Mouse (Mus musculus) kidney, postnatal 36 days (tissue): ENCODE measurements around the gene Fbxo9.
"Not testable (repeated sequence)": the region's sequence is repeated elsewhere in the genome, so short reads cannot be mapped to it uniquely, and the experiment has no call there.

Experiments
- DNase-seq, 2 experiments: peaks; one replicate each; pipeline ENCODE4 v3.0.0; 2021 to 2022; ENCODE audit warnings: mixed read lengths in 2 of 2

The Fbxo9 gene

DNA sequence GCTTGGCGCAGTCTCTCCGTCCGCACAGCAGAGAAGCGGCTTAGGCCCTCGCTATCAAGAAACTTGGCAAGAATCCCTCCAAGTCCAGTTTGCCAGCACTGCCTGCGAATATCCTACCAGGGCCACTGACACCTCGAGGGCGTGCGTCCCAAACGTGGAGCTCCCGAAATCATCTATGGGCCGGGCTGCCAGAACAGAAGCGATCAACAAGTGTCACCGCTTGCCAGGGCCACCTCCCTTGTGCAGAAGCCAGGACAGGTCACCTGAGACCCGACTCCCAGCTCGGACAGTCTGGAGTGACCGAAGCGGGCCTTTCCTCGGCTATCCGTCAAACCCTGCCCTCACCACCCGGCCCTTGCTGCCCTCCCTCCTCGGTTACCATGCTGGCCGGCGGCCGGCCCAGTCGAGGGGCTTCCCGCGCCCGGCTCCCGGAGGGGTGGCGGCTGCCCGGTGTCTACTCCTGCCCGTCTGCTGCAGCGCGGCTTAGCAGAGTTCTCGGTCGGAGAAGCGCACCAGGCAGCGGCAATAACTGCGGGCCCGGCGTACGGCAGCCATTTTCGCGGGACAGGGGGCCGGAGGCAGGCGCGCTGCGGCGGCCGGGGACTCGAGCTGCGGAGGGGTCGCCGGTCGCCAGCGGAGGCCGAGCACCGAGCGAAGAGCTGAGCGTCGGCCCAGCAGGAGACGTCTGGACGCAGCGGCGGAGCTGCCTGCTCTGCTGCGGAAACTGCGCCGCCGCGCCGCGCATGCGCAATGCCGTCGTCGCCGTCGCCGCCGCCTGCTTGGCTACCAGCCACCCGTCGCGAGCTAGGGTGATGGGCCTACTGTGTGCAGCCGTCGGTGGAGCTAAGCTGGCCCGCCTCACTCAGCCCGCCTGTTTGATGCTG, 711 bp downstream of the Fbxo9 start:
- peak; percentile 71 to 89 for DNase-seq

DNA sequence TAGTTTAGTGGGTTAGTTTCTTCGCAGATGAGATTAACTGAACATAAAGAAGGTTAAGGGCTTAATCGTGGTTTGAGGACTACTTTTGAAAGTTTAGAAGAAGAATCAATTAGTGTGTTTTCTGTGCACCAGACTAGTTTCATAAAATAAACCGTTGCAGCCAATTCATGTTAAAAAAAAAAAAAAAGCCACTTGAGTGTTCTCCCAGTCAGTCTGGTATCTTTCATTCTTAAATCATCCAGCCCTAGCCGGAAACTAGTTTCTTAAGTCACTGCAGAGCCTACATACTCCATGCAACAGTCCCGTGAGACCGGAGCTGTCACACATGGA, 1.3 kb downstream of the Fbxo9 start:
- no peak for DNase-seq

DNA sequence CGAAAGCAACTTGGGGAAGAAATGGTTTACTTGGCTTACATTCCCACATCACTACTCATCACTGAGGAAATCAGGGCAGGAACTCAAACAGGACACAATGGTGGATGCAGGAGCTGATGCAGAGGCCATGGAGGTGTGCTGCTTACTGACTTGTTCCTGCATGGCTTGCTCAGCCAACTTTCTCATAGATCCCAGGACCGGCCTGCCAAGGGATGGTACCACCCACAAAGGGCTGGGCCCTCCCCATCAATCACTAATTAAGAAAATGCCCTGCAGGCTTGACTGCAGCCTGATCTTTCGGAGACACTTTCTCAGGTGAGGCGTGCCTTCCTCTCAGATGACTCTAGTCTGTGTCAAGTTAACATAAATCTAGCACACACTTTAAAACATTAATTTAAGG, 2.0 kb downstream of the Fbxo9 start:
- DNase-seq = peak; percentile 64 to 67

DNA sequence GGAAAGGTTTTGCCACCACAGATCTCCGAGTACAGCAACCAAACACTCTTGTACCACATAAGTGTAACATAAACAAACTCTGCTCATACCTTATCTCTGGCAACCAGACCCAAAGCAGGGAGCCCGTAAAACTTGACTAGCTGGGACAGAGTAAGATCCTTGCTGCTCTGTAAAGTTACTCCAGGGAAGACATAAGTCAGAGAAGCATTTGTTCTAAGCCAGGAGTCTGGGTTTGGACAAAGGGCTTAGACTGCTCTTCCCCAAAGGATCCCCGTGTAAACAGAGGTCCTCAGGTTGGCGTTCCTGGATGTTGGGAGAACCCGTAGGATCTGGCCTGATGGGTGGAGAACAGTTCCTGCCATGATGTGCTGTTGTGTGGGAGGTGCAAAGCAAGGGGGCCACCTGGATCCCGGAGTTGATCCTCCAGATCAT, 3.3 kb downstream of the Fbxo9 start:
- DNase-seq = no peak

DNA sequence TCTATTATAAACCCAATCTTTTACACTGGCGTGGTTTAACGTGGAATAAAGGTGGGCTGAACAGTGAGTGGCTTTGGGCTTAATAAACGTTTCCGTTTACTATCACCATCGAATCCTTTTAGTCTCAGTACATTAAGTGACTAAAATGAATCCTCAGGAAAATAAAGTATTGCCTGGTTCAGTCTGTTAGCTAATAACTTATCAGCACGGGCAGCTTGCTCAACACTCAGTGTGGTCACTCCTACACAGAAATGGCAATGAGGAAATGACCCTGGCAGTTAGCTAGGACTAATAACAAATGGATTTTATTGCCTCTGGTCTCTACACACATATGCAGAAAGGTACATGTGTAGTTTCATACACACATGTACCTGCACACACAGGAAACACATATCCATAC, 3.9 kb downstream of the Fbxo9 start:
- no peak for DNase-seq

DNA sequence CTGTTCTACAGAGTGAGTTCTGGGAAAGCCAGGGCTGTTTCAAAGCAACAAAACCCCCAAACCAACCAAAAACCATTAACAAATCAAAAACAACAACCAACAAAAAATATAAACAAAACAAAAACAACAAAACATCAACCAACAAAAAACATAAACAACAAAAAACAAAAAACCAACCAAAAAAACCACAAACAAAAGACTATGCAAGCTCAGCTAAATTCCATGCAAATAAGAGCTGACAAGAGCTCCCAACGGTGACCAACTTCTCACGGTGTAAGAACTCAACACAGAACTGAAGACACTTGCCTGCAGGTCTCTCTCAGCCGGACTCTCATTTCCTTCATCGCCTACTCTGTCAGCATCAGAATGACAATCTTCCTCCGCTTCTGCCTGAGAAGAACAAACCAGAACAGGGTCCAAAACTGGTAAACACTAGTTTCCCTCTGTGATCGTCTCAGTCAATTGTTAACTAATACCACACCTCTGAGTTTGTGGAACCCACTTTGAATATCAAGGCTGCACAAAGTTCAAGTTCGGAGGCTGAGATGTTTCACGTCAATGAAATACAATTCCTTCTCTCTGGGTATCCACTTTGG, 4.8 kb downstream of the Fbxo9 start:
- DNase-seq = peak in 1 of 2 experiments; percentile 41

DNA sequence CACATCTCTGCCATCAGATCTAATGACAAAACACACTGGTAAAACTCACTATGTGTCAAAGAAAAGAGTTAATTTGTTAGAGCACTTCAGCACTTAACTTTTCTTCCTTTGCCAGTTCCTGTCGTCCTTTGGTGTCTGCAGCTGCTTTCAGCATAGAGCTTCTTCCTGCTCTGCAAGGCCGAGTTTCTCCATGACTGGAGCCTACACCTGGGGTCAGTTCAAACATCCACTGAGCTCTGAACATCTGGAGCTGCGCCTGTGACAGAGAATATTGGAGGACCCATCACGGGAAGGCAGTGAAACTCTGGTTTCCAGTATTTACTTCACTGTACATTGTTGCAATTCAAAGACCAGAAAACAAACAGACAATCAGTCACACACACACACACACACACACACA, 7.4 kb downstream of the Fbxo9 start:
- DNase-seq = no peak

DNA sequence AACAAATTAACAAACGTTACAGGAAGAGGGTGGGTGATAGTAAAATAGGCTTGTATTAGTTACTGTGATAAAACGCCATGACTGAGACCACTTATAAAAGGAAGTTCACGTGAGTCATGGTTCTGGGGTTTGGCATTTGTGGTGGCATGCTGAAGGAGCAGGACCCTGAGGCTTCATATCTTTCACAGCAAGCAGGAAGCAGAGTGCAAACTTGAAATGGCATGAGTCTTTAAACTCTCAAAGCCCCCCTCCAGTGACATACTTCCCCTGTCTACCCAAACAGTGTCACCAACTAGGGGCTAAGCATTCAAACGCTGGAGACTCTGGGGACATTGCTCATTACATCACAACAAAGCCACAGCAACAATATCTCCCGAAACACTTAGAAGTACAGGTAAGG, 7.9 kb downstream of the Fbxo9 start:
- no peak for DNase-seq

DNA sequence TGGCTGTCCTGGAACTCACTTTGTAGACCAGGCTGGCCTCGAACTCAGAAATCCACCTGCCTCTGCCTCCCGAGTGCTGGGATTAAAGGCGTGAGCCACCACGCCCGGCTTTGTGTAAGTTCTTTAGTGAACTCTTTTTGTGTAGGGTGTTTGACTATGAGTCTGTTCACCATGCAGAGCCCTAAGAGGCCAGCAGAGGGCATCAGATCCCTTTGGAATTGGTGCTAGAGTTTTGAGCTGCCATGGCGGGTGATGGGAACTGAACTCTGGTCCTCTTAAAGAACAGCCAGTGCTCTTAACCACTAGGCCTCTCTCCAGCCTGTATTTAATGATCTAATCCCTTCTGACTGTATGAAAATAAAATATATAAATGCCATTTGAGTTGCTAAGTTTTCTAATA, 12.5 kb downstream of the Fbxo9 start:
- peak in 1 of 2 experiments; percentile 33 for DNase-seq

DNA sequence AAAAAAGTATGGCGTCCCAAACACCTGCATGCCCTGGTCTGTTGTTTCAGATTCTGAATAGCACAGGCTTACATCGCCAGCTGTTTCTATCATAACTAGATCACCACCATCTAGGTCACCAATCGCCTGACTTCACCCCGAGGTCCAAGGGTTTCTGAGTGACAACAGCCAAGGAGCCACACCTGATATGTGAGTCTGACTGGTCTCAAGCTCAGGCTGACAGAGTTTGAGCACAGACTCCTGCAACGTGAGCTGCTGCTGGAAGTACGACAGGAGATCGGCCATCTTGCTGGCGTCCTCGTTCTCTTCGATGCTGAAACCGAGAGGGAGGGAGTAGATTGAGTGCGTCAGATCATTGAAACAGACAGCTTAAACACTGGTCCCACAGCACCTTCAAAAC, 13.2 kb downstream of the Fbxo9 start:
- no peak for DNase-seq

DNA sequence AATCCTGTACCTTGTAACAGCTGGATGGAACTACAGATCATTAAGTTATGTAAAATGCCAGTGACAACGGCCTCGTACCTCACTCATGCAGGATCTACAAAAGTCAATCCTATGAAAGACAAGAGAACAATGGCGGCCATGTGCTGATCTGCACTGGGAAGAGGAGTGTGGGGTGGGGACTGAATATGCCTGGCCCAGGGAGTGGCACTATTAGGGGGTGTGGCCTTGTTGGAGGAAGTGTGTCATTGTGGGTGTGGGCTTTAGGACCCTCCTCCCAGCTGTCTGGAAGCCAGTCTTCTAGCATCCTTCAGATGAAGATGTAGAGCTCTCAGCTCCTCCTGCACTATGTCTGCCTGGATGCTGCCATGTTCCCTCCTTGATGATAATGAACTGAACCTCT, 18.3 kb downstream of the Fbxo9 start:
- no peak for DNase-seq

DNA sequence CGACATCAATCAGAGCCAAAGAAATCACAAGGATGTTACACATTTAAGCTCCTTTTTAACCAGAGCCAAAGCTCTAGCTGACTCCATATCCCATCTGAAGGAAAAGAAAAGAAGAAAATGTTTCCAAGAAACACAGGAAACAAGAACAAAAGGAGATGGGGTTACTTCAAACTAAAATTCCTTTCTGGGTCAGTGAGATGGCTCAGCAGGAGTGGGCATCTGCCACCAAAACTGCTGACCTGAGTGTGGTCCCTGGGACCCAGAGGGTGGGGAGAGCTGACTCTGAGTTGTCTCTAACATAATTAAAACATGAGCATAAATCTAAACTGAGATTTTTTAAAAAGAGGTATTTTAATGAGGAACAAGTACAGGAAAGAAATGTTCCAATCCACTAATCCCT, 19.0 kb downstream of the Fbxo9 start:
- no peak for DNase-seq

DNA sequence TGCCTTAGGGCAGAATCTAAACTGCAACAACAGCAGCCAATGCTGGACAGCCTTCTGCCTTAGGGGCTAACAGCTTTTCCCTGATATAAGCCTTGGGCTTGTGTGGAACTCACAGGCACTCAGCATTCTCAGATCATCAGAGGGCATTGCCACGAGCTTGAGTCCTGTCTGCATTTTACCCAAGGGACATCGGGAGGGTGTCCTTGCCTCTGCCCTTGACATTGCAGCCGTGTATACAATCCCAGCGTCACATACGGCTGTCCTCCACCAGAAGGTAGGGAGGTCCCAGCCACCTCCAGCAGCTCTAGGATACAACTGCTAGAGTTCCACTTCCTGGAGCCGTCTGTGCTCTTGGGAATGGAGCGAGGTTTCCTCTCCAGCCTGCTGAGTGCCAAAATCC, 19.9 kb downstream of the Fbxo9 start:
- no peak for DNase-seq

DNA sequence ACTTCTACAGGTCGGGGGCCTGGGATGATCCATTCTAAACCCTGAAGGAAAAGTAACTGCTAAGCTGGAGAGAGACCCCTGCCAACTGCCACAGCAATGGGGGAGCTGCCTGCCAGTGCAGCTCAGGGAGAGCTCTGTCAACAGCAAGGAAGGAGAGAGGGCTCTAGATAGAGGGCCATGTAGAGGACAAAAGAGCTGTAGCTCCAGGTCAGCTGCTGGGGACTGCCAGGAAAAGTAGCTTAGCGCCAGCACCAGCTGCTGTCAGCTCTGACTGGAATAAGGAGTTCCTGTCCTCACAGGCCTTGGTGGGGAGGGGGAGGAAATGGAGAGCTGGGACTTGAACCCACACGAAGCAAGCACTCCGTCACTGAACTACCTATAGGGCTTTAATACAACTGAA, 20.3 kb downstream of the Fbxo9 start:
- no peak for DNase-seq

DNA sequence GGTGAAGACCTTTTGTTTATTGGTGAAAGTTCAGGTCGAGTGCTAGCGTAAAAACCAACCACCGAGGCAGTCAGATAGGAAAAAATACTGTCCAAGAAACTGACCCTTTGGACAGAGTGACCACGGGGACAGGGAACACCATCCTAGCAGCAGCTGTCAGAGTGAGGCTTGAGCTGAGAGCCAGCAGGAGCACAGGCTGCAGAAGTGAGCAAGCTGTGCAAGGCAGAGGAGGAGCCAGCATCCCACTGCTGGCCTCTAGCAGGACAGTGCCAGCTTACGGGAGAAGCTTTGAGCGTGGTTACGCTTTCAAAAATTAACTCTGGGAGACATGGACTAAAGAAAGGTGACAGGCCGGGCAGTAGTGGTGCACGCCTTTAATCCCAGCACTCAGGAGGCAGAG, 21.1 kb downstream of the Fbxo9 start:
- peak; percentile 36 to 46 for DNase-seq

DNA sequence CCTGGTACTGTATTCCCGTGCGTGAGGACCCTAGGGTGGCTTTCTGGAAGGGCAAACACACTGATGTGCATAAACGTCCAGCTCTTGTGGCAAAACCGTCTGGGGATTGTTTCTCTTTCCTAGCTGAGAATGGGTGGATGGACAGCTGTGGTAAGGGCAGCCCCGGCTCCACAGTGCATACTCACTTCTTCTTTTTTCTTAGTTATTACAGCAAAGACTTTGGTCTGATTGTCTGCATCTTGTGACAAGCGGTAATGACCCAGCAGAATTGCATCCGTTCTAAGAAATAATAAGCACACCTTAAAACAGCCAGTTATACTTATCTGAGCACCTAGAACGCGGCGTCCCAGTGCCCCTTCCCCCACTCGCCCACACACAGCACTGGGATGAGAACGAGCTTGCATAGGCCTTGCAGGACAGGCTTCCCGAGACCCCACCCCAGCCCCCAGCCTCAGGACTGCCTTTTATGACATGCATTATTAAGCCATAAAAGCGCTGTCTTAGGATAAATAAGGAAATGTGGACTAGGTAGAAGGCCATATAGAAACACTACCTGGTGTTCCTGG, 23.1 kb downstream of the Fbxo9 start:
- DNase-seq = no peak

DNA sequence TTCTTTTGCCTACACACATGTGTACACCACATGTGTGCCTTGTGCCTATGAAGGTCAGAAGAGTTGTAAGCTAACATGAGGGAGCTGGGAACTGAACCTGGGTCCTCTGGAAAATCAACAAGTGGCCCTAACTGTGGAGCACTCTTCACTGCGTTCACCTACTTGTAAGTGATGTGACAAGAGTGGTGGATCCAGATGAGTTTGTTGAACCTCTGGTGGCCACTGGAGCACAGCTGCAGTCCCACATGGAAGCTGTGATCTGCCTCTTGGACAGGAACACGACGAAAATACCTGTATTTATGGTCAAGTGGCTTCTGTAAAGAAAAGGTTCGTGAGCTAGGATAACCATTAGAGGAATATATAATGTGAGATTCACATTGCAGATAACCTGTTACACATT, 24.5 kb downstream of the Fbxo9 start:
- DNase-seq = no peak

DNA sequence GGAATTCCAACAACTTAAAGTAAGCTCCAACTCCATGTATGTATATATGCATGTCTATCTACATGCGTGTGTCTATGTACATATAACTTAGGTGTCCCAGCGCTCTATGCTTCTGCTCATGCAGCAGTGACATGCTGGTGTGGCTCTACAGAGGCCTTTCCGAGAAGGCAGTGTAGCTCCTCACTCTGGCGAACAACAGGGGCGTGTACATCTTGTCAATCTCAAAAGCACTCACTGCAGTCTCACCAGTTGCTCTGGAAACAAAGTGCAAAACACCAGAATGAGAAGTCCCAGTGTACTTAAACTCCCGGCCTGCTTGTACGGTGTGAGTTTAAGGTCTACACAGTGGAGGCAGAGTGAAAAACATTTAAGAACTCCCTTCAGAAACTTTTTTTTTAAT, 27.0 kb downstream of the Fbxo9 start:
- DNase-seq = no peak

DNA sequence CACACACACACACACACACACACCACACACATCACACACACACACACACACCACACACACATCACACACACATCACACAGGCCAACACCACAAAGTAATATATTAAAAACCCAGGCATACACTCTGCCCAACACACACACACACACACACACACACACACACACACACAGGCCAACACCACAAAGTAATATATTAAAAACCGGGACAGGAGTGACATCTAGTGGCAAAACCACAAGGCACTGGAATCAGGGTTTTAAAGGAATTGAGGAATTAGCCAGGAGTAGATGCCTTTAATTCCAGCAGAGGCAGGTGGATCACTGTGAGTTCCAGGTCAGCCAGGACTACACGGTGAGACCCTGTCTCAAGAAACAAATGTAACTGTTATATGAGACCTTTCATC, 30.6 kb downstream of the Fbxo9 start:
- peak; percentile 24 to 43 for DNase-seq

DNA sequence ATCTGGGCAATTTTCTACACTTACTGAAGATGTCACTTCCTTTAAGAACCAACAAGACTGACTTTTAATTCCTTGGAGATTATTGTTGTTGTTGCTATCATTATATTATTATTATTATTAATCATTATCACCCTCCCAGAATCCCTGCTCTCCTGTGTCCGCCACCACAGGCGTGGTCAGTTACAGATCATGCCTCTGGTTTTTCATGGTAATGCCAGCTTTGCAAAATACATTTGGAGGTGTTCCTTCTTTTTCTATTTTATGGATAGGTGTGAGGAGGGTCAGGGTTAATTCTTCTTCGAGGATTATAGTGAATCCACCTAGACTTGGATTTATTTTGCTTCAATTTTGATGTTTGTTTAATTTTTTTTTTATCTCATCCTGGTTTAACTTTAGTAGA, 33.6 kb downstream of the Fbxo9 start:
- no peak for DNase-seq

DNA sequence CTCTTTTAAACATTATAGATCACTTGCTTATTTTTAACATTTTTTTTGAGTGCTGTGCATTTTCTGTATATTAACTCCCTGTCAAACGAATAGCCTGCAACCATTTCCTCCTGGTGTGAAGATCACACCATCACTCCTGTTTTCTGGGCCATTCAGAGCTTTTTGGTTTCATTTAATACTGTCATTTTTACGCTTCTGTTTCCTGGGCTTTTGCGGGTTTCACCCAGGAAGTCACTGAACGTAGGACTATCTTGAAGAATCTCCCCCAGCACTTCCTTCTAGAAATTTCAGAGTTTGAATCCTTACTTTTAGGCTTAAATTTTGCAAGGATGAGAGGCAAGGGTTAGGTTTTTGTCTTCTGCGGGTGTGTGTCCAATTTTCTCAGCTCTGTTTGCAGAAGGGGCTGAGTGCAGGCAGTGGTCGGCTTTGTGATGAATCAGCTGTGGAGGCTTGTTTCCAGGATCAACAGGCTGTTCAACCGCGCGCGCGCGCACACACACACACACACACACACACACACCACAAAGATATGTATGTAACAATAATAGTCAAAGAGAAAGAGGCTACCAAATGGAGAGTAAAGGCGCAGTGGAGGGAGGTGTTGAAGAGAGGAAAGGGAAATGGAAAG, 35.0 kb downstream of the Fbxo9 start:
- no peak for DNase-seq

DNA sequence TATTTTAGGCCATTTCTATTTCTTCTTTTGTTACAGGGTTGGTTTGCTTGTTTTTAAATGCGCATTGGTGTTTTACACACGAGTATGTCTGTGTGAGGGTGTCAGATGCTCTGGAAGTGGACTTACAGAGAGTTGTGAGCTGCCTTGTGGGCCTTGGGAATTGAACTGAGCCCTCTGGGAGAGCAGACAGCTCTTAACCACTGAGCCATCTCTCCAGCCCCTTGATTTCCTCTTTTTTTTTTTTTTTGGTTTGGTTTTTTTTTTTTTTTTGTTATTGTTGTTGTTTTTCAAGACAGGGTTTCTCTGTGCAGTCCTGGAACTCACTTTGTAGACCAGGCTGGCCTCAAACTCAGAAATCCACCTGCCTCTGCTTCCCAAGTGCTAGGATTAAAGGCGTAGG, 35.6 kb downstream of the Fbxo9 start:
- DNase-seq = not testable (repeated sequence)

DNA sequence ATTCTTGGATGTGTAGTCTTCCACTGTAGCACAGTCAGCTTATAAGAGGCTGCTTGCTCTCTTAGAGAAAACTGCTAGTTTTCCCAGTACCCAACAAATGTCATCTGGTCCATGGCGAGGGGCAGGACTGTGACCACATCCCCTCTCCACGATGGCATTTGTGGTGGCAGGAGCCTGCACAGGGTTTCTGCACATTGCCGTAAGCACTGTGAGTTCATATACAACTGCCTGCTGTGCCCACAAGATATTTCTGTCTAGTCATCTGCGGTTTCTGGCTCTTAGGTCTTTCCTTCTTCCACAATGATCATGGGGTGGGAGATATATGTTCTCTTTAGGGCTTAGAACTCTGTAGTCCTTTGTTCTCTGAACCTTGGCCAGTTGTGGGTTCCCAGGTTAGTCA, 37.2 kb downstream of the Fbxo9 start:
- no peak for DNase-seq

DNA sequence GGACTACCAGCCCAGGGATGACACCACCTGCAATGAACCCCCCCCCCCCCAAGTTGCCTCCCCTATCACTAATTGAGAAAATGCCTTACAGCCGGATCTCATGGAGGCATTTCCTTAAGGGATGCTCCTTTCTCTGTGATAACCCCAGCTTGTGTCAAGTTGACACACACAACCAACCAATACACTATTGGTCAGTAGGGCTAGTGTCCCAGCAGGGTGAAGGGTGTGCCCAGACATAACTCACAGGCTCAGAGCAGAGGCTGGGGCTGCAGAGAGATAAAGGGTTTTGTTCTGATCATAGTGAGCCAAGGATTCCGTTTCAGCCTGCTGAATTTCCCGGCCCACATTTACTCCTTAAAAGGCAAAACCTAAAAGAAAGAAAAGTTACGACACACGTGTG, 38.4 kb downstream of the Fbxo9 start:
- DNase-seq = no peak
